Mouse (Mus musculus) testis, adult 2 months (tissue): Measurements from ENCODE around the gene Zbtb45.

Experiments
- CTCF ChIP-seq: fragments of 200-500 bp; IDR thresholded peaks from 2 replicates; pipeline ENCODE4 v1.5.1; 2012; ENCODE audit warnings: low read depth, mild to moderate bottlenecking, inconsistent platforms, low read length, moderate library complexity; ENCODE audit not compliant: control insufficient read depth, insufficient read depth, insufficient replicate concordance
- POLR2A ChIP-seq: fragments of 200-500 bp; IDR thresholded peaks from 2 replicates; pipeline ENCODE4 v1.6.1; 2012; ENCODE audit warnings: low read depth, mild to moderate bottlenecking, inconsistent platforms, low read length, moderate library complexity; ENCODE audit not compliant: control insufficient read depth

DNA sequence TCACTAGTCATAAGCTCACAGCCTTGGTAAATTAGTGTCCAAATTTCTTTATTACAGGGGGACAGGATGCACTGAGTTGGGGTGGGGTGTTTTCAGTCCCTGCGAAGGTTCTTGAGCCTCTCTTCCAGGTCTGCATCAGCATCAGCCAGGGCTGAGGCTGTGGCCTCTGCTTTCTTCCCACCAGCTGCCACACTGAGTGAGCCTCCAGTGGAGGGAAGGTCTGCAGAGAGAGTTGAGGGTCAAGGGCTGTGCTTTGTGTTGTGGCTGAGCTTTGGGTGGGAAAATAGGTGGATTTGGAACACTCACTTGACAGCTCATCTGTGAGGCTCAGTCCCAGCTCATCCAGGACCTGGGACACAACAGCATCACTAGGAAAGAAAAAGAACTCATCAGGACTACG lies 22.1 kb upstream of the Zbtb45 start:
- TF ChIP-seq POLR2A (no peak), CTCF (no peak)
